Mouse (Mus musculus): ENCODE measurements around the gene Spata31.

GRCm38 (mm10) chr13:64903585-64904208 lies 13.5 kb upstream of the Spata31 start, which contains the start of gene Cntnap3:
- TF ChIP-seq POLR2A (IDR thresholded peaks at IDR 0.05; ENCODE audit: borderline replicate concordance, control insufficient read depth, low read depth, low read length) (no peak), CTCF (IDR thresholded peaks at IDR 0.05; ENCODE audit: control insufficient read depth, insufficient read depth, low read length) (no peak)
